Mouse (Mus musculus): Measurements from ENCODE around the gene Cmtm6.

- TF ChIP-seq POLR2A (IDR thresholded peaks at IDR 0.05; ENCODE audit: low read depth, low read length), result no peak
- no peak for TF ChIP-seq CTCF (IDR thresholded peaks at IDR 0.05; ENCODE audit: extremely low read depth, insufficient read depth, insufficient read length, insufficient replicate concordance)
Observed at GRCm38 (mm10) chr9:114778877-114779276, 48.0 kb downstream of the Cmtm6 start.
